9 mouse cellular contexts compared by ENCODE assay signal in the genomic region with DNA sequence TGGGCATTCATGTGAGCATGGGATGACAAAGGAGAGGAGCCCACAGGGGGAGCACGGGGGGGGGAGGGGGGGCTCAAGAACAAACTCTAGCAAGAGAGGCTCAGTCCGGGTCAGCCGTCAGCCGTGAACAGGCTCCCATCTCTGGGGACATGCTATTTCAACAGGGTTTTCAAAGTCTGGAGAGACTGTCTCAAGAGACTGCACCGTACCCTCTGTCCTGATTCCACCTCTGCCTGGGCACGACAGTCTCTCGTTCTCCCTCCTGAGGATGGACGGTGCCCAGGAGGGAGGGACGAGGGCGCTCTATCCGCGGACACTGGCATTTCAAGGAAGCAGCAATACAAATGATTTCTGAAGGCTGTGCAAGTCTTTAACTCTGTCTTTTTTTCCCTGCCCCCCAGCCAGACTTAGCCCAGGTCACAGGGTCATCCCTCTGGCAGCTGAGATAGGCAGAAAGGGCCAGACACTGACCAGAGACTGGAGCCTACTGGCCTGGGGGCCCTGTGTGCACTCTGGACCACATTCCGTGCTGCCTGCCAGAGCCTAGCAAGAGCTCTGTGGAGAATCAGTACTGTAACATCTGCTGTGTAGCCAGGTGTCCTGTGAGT.
A peak's percentile ranks its signal among the peaks of the same experiment; 100 is the strongest.
DNase-seq lines count a peak whose midpoint lies in the region; ATAC-seq and TF ChIP-seq lines count a peak whose summit lies in the region.
"Had no signal": no experiment of that assay in that cellular context is flagged by ENCODE, and none has a peak within 500 bp of the region (broad histone marks: within the 10 kb centered on the region; RNA-seq: fewer than 3 reads in every experiment).

No protein-coding gene starts in this region.

- peak overlapping the region; percentile 53 for H3K27ac ChIP-seq in gastrocnemius, adult 2 months
- H3K27ac ChIP-seq in limb, embryonic 10.5 days = peak overlapping the region; percentile 17; the same call in 1 of the 2 replicates
- H3K27ac ChIP-seq: liver, embryonic 14.5 days had no signal

- H3K9me3 ChIP-seq in limb, embryonic 10.5 days (replicated peaks) = no peaks in the 10 kb centered on the region

- no peaks in the 10 kb centered on the region for H3K36me3 ChIP-seq in limb, embryonic 10.5 days

- 16% methylated on average over 13 of the region's 13 CpGs for WGBS in limb, embryonic 10.5 days

- no peak for TF ChIP-seq CTCF in gastrocnemius, adult 2 months (IDR thresholded peaks at IDR 0.05)

- ATAC-seq in CD4-positive, CD25-positive, alpha-beta regulatory T cell, adult 4 months = no peak

- DNase-seq in gastrocnemius, adult 2 months = peak; percentile 29
- no peak for DNase-seq in gastrocnemius, postnatal 10 days
- peak; percentile 24 for DNase-seq in retina, embryonic 14.5 days (ENCODE audit: low spot score)
- DNase-seq in retina, postnatal 1 day = no peak
- DNase-seq in limb, embryonic 10.5 days (ENCODE audit: low spot score) = no peak
- DNase-seq in testis, postnatal 10 days (ENCODE audit: low spot score) = no peak
- DNase-seq in B cell, adult 2 months = no peak

- peak overlapping the region; percentile 11; the same call in 1 of the 2 replicates for H3K4me3 ChIP-seq in gastrocnemius, adult 2 months
- peak overlapping the region; percentile 22; the same call in 1 of the 2 replicates for H3K4me3 ChIP-seq in limb, embryonic 10.5 days

- H3K4me1 ChIP-seq in limb, embryonic 10.5 days = peaks cover 34% of the 10 kb centered on the region

- H3K27me3 ChIP-seq in limb, embryonic 10.5 days (ENCODE audit: low read depth, poor library complexity, severe bottlenecking) = no peaks in the 10 kb centered on the region

- intact Hi-C loops in gastrocnemius, adult 2 months (cut with DNase I) = no loop called here

Comparison
In these comparisons a context has a peak if more than half of its experiments do, and no peak if none do; other contexts are left out.
1. DNase-seq: peak in gastrocnemius, adult 2 months (single experiment) and retina, embryonic 14.5 days (single experiment); none in gastrocnemius, postnatal 10 days (single experiment), retina, postnatal 1 day (single experiment), limb, embryonic 10.5 days (single experiment), testis, postnatal 10 days (single experiment) and B cell, adult 2 months (0 of 2).